Mouse (Mus musculus) splenic B cell, adult 2 months (primary cell): Measurements from ENCODE around the gene Zmpste24.

Experiments used
- DNase-seq: peaks from one replicate; pipeline ENCODE4 v3.0.0-alpha.2; 2011; ENCODE audit warnings: low read depth, low spot score
- H3K27me3 ChIP-seq: 2 replicates; pipeline ENCODE4 v1.6.1; 2012; ENCODE audit warnings: mild to moderate bottlenecking, low read length, moderate library complexity, mixed read lengths; ENCODE audit not compliant: control insufficient read depth, poor library complexity, insufficient read depth, severe bottlenecking
- H3K36me3 ChIP-seq: 2 replicates; pipeline ENCODE4 v1.6.1; 2012; ENCODE audit warnings: mild to moderate bottlenecking, low read length, moderate library complexity, mixed read lengths; ENCODE audit not compliant: control insufficient read depth, poor library complexity, insufficient read depth, severe bottlenecking

Gene Zmpste24

GRCm38 (mm10) chr4:121020040-121020790 is 77.8 kb downstream of the Zmpste24 start:
- DNase-seq, result no peak
- Histone ChIP-seq H3K27me3 (no peaks in the 10 kb centered on the region), H3K36me3 (no peaks in the 10 kb centered on the region)

- DNase-seq, result no peak
- no peaks in the 10 kb centered on the region for H3K36me3 ChIP-seq
- H3K27me3 ChIP-seq, result no peaks in the 10 kb centered on the region
These were observed 79.8 kb downstream of the Zmpste24 start for GRCm38 (mm10) chr4:121018250-121018649.

- peak; percentile 92 for DNase-seq
- H3K27me3 ChIP-seq, result no peaks in the 10 kb centered on the region
- H3K36me3 ChIP-seq, result no peaks in the 10 kb centered on the region
These were observed 80.9 kb downstream of the Zmpste24 start, which contains the start of gene Smap2 for GRCm38 (mm10) chr4:121016928-121017657. Gene Smap2 (minus strand): TSS chr4:121017247.

- H3K27me3 ChIP-seq, result no peaks in the 10 kb centered on the region
- DNase-seq, result peak; percentile 79
- H3K36me3 ChIP-seq, result no peaks in the 10 kb centered on the region
These were observed 81.8 kb downstream of the Zmpste24 start for GRCm38 (mm10) chr4:121016021-121016898.

GRCm38 (mm10) chr4:121015268-121015659 is 82.8 kb downstream of the Zmpste24 start:
- H3K36me3 ChIP-seq, result no peaks in the 10 kb centered on the region
- no peak for DNase-seq
- H3K27me3 ChIP-seq, result no peaks in the 10 kb centered on the region

GRCm38 (mm10) chr4:121014594-121015267 is 83.3 kb downstream of the Zmpste24 start:
- H3K36me3 ChIP-seq, result no peaks in the 10 kb centered on the region
- DNase-seq, result peak; percentile 88
- no peaks in the 10 kb centered on the region for H3K27me3 ChIP-seq

- no peaks in the 10 kb centered on the region for H3K27me3 ChIP-seq
- no peaks in the 10 kb centered on the region for H3K36me3 ChIP-seq
- DNase-seq, result peak; percentile 56
These were observed 87.1 kb downstream of the Zmpste24 start for GRCm38 (mm10) chr4:121010770-121011549.
